Mouse (Mus musculus): ENCODE measurements around the gene D130052B06Rik.

- TF ChIP-seq MYOD1 (IDR thresholded peaks at IDR 0.05; ENCODE audit: control insufficient read depth in 1 of 3, insufficient read length in 2 of 3, low read depth in 2 of 3) (no peak), POLR2A (IDR thresholded peaks at IDR 0.05; ENCODE audit: insufficient read length, low read depth) (no peak), MAX (IDR thresholded peaks at IDR 0.05; ENCODE audit: low read depth) (no peak), TCF3 (IDR thresholded peaks at IDR 0.05; ENCODE audit: insufficient read length, low read depth) (no peak), POLR2AphosphoS2 (IDR thresholded peaks at IDR 0.05; ENCODE audit: insufficient read length, low read depth) (no peak), TCF12 (IDR thresholded peaks at IDR 0.05; ENCODE audit: insufficient read depth, poor library complexity, severe bottlenecking) (no peak), CEBPB (IDR thresholded peaks at IDR 0.05; ENCODE audit: insufficient read depth, poor library complexity, severe bottlenecking) (no peak), USF1 (IDR thresholded peaks at IDR 0.05; ENCODE audit: low read depth) (no peak)
Measured at GRCm38 (mm10) chr11:33563921-33564320, 35.2 kb upstream of the D130052B06Rik start.
